Mouse (Mus musculus): ENCODE measurements around the gene Dnajc2.

- TF ChIP-seq CTCF (conservative IDR thresholded peaks at IDR 0.05; ENCODE audit: low read length) (no peak), NANOG (IDR thresholded peaks at IDR 0.05; ENCODE audit: borderline replicate concordance, low read length) (no peak)
These were observed 17.9 kb upstream of the Dnajc2 start for GRCm38 (mm10) chr5:21802907-21803306.

All from E14TG2a.4 (cell line).